Mouse (Mus musculus) gonadal fat pad, adult 2 months (tissue): ENCODE data around the gene Acsf2. TPM values are rescaled to one million over a fixed set of nuclear protein-coding genes. Genes with fewer than 3 reads are reported as not detected.
"Not testable (repeated sequence)": the region's sequence is repeated elsewhere in the genome, so short reads cannot be mapped to it uniquely, and the experiment has no call there.

Experiments used
- DNase-seq: peaks from one replicate; pipeline ENCODE4 v3.0.0-alpha.2; 2012; ENCODE audit warnings: low read depth
- polyA plus RNA-seq: library from polyadenylated mRNA; depleted of rRNA; stranded (reverse); fragments of >200 nt; gene quantifications from 2 replicates; pipeline ENCODE4 v1.2.3, GENCODE M21; 2012; rRNA removed

Acsf2 gene
- 17.7 and 19.6 TPM in 2 replicates for polyA plus RNA-seq

DNA sequence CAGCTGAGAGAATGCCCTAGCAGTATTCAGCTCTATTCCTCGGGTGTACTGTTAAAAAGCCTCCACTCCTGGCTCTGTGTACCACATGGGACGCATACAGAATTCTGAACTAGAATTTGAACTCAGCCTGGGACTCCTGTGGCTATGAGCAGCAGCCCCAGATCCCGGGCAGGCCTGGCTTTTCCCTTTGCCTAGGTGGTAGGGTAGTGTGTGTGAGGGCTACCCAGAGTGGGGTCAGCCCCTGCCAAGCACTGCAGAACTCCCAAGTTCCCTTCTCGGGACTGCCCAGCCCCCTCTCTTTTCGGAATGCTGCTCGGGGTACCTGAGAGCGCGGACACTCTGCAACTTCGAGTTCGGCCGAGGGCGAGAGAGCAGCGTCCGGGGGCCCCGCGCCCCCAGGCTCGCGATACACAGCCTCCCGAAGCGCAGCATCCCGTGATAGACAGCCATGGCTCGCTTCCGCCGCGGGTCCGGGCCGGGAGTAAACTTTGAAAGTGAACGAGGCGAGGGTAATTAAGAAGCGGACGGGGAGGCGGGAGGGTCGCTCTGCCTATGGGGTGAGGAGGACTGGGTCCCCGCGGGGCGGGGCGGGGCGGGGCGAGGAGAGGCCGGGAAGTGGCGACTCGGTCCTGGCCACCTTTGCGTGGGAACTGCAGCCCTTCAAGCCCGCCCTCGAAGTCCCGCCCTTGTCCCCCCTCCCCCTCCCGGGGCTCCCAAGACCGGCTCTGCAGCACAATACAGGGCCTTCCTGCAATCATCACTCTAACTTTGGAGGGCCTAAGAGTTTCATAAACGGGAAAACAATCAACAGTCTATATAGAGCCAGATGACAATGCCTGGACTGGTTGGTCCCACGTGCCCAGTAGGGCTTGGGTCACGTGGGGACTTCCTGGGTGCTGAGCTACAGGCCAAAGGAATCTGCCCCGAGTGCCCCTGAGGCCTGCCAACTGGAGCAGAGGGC lies at the start of gene Acsf2:
Gene Acsf2 (minus strand): TSS at position 551 of the 961 bp plus-strand sequence.
- DNase-seq: no peak

DNA sequence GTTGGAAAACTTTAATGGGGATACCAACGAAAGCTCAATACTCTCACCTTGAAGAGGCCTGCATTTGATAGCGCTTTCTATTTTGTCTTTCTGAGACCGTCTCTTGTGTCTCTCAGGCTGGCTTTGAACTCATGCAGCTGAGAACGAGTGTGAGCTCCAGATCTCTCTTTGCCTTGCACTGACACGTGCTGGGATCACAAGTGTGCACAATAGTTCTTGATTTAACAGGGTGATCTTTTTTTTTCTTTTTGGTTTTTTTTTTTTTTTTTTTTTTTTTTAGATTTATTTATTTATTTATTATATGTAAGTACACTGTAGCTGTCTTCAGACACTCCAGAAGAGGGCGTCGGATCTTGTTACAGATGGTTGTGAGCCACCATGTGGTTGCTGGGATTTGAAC lies 49.6 kb upstream of the Acsf2 start:
- not testable (repeated sequence) for DNase-seq

DNA sequence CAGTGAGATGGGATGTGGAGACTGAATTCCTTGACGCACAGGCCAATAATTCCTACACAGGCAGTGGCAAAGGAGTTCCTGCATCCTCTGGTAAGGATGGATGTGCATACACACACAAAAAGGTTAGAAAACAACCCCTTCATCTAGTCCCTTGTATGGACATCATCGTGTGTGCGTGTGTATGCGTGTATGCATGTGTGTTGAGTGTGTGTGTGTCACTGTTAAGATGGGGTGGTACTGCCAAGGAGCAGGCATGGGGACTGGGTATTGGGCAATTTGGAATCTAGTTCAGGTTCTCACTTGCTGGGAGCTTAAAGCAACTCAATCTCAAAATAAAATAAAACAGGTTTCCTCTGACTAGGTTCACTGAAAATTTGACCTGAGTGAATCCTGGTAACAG lies 44.8 kb upstream of the Acsf2 start:
- no peak for DNase-seq

DNA sequence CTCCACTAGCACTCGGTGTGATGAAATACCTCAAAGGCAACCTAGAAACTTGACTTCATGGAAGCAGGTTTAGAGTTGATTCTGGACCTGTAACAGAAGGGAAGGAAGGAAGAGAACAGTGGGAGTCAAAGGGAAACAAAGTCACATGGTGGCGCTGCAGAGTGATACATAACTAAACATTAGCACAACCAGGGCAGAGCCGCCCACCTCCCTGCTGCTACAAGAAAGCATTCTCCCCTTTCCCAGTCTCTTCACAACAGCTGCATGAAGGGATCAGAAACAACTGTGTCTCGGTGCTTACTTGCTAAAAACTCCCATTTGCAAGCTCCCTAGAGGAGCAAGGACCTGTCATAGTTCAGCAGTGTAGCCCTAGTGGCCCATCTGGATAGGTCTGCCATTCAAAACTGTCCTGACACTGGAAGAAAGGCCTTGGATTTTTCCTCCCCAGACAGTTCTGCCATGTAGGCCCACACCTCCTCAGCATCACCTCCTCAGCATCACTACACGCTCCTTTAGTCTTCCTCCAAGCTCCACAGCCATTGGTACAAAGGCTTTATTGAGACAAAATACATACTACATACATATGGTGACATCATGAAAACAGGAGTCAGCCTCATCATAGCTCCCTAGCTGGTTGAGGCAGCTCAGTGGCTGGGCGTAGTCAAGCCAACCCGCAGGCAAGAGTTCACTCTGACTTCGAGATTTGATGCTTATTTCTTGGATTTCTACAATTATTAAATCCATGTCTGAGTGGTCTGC lies 43.0 kb upstream of the Acsf2 start:
- no peak for DNase-seq

DNA sequence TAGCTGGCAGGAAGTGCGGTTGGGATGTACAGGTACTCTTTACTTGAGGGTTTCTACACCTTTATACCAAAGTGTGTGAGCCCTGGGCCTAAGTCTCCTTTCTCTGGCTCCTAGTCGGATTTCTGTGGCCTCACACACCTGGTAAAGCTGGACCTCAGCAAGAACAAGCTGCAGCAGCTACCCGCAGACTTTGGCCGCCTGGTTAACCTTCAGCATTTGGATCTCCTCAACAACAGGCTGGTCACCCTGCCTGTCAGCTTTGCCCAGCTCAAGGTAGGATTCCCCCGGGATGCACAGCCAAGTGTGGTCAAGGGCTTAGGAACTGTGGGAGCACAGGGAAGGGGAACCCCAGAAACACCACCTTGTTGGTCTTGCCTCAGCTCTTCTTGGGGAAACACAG lies 32.8 kb upstream of the Acsf2 start:
- DNase-seq: no peak

DNA sequence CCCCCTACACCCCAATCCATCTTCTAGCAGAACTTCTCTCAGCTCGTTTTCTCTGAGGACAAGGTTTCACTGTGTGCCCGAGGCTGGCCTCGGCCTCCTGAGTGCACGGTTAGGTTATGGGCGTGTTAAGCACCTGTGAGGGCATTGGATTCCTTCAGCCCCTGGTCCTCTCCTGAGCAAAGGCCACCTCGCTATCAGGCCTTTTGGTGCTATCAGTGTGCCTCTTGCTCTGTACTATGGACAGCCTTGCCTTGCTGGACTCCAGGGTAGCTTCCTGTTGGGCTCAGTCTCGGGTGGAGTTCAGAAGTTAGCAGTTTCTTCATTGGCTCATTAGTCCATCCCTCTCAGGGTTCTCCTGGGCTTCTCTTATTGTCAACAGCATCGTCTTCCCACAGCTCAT lies 31.3 kb upstream of the Acsf2 start:
- no peak for DNase-seq

DNA sequence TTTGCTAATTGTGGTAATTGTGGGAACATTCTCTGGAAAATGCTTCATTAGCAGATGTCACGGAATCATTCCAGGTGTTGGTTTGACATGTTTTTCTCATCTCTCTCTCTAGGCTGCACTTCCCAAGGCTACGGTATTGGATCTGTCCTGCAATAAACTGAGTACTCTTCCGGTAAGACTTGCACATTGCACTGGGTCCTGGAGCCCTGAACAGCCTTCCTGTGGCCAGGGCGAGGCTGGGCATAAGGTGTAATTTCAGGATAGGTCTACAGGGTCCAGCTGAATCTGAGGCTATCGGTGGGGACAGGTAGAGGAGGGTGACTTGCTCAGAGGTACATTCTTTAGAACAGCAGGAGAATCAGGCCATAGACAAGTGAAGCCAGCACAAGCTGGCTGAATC lies 30.3 kb upstream of the Acsf2 start:
- no peak for DNase-seq

DNA sequence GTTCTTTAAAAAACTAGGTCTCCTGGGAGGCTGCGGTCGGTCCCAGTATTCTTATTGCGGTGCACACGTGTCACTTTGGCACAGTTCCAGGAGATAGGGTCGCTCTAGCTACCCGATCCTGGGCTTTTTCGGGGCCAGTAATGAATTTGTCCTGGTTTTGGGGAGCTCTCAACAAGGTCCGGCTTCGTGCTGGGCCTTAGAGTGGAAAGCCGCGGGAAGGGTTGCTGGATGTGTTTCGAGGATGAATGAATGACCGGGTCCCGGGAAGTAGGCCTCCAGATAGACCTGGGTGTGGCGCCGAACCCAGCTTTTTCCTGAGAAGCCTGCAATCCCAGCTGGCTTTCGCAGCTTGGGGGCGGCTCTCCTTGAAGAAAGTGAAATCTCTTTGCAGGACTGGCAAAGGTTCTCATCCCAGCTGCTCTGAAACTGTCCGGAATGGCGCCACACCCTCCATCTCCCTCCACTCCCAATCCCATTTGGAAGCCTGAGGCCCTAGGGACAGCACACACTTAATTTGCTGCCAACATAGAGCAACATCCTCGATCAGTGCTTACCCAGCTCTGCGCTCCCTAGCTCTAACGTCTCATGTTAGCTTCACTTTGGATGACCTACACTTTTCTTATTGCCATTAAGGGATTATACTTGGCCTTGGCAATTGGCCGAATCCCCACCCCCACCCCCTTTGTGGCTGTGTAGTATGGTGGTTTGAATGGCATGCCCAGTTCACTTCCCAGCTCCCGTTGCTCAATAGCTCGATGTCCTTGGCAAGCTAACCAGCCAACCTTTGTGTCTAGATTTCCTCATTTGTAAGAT lies 28.7 kb upstream of the Acsf2 start:
- DNase-seq: peak; percentile 66

DNA sequence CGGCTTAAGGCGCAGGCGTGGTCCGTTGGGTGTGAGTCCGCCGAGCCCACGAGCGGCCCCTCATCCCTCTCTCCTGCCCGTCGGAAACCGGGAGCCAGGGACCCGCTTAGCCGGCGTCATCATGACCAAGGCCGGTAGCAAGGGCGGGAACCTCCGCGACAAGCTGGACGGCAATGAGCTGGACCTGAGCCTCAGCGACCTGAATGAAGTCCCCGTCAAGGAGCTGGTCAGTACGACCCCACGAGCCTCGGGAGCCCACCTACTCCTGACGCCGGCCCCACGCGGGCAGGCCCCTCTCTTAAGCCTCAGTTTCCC lies 28.2 kb upstream of the Acsf2 start:
- no peak for DNase-seq

DNA sequence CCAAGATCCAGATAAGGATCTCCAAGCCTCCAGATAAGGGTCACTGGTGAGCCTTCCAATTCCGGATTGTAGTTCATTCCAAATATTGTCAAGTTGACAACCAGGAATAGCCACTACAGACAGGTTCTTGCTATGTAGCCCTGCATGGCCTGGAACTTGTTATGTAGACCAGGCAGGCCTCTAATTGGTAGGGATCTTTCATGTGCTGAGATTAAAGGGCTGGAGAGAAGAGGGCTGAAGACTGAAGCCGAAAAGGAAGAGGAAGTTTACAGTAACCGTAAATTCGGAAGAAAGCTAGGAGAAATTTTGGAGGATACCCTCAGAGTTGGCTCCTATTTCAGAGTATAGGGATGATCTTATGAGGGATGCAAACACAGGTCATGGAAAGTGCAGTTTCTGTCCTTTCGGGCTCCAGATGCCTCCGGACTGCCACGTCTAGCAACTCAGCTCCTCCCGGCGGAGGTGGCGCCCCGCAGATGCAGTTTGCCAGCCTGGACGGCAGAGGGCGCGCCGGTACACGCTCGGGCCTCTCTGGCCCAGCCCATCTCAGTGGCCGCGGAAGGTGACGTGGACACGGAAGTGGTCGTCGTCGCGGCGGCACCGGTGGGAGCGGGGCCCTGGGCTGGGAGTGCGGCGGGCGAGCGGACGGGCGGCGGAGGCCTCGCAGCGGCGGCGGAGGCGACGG lies 27.7 kb upstream of the Acsf2 start, which contains the start of gene Lrrc59:
Gene Lrrc59 (plus strand): TSS at position 569 of the 685 bp plus-strand sequence.
- no peak for DNase-seq

DNA sequence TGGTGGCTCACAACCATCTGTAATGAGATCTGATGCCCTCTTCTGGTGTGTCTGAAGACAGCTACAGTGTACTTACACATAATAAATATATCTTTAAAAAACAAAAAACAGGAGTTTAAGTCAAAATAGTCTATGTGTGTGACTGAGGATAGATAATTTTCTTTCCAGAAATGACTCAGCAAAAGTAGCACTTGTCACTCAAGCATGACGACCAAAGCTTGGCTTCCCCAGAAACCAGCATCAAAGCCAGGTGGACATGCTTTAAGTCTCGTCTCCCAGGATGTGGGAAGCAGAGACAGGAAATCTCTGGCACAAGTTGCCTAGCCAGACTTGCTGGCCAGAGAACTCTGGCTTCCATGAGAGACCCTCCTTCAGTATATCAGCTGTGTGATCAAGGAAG lies 20.5 kb upstream of the Acsf2 start:
- DNase-seq: no peak

DNA sequence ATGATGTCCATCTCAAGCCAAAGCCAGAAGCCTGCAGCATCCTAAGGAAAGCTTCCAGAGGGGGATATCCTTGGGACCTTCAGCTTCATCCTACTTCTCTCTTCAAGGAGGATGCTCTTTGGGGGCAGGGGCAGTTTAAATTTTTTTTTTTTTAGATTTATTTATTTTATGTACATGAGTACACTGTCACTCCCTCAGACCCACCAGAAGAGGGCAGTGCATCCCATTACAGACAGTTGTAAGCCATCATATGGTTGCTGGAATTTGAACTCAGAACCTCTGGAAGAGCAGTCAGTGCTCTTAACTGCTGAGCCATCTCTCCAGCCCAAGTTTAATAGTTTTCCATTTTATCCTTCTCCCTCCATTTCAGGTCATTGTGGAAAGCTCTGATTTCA lies 19.8 kb upstream of the Acsf2 start:
- no peak for DNase-seq

DNA sequence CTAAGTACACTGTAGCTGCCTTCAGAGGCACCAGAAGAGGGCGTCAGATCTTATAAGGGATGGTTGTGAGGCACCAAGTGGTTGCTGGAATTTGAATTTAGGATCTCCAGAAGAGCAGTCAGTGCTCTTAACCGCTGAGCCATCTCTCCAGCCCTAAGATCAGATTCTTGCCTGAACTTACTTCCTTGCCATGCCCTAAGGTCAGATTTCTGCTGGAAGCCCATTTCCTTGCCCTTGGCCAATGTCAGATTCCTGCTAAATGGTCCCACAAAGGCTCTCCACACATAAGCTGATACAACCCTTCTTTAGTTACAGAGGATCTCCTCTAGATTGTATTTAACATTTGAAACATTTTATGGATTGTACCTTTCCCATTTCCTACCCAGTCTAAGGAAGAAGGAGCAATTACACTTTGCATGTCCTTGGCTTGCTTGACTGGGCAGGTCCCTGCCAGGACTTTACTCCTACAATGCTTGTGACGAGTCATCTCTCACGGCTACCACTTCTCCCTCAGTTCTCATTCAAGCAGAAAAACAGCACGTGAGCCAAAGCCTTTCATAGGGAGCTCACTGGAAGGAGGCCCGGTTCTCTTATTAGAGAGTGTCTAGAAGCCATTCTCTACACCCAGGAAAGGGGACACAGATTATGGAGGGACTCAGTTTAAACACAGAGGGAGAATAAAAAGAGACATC lies 19.2 kb upstream of the Acsf2 start:
- no peak for DNase-seq

DNA sequence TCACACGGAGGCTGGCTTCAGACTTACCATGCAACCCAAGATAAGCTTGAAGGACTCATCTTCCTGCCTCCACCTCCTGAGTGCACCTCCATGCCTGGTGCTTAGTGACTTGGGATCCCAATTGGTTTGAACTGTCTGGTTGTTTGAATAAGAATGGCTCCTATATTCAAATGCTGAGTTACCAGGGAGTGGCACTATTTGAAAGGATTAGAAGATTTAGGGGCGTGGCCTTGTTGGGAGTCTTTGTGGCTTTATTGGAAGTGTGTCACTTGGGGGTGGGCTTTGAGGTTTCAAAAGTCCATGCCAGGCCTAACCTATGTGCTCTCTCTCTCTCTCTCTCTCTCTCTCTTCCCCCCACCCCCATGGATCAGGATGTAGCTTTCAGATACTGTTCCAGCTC lies 16.0 kb upstream of the Acsf2 start:
- no peak for DNase-seq

DNA sequence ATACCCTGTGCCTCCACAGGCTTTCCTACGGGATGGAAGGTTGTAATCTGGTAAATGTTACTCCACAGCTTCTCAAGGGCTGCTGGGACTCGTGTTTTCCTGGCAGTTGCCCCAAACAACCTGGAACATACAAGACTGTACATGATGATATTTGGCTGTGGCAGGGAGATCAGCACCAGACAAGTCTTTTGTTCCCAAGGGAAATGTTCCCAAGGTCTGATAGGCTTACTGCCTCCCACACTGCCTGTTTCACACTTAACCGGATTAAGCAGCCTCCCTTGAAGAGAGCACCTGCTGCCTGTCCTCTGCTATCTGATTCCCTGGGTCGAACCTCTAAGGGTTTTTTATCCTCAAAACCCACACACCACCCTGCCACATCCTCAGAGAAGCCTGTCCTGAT lies 13.8 kb upstream of the Acsf2 start:
- peak; percentile 83 for DNase-seq

DNA sequence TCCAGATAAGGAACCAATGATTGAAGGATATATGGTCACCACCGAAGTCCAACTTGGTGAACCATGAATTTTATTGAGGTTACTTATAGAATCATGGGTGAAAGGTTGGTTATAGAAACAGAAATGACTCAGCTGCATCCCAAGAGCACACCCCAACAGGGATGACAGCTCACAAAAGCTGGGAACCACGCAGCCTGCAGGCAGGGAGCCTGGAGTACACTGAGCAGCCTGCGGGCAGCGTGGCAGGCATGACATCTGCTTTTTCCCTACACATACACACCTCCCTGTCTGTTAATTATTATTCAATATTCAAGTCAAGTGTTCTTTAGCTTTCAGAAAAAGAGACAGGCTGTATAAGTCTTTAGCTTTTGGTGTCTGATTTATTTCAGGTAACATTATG lies 12.9 kb upstream of the Acsf2 start:
- DNase-seq: no peak

DNA sequence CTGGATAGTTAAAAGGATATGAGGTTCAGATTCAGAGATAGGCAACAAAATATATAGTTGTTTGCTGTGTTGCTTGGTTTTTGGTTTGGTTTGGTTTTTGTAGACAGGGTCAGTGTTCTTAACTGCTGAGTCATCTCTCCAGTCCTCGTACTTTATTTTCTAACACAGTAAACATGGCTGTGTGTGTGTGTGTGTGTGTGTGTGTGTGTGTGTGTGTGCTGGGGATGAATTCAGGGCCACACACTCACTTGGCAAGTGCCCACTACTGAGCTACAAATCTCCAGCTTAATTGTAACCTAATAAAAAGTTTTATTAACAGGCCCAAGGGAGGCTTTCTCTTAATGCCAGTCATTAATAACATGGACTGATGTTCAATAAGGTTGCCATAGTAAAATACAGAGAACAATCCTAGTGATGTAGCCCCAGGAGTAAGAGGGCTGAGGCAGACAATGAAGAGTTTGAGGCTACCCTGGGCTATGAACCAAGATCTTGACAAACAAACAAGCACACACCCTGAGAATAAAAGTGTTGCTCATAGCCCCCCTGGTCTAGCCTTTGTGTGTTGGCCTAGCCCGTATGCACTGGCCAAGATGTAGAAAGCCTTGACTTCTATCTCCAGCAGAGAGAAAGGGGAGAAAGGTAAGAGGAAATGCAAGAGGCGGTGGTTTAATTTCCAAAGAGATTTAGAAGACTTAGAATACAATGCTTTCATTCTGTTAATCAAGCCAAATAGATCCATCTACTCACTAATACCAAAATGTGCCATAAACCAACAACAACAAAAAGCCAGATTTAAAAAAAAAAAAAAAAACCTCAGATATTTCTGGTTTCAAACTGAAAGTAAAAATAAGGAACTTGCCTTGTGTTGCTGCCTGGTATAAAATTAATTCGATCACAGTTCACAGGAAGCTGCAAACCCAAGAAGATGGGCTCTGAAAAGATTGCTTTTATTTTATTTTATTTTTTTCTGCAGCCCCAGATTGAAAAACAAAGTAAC lies 9.4 kb upstream of the Acsf2 start:
- no peak for DNase-seq

DNA sequence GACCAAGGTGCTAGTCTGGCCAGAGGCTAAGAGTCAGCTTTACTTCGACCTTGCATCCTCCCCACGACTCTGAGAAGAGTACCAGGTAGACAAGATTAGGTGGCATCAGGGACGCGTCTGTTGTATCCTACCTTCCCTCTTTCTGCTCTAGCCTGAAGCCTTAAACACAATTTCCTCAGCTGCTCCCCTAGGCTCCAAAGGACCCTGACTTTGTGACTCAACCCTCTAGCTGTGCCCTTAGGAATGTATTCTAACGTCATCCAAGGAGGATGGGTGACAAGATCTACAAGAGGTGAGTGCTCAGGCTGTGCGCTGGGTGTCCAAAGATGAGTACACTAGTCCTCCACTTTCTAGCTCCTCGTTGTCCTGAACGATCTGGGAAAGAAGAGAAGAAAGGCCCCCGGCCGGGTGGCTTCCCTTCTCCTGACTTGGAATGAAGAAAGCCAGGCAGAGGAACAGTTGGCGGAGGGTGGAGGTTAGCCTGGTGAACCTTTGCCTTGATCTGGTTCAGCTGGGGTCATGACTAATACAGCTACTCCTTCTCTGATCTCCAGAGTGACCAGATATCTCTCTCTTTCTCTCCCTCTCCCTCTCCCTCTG lies 785 bp upstream of the Acsf2 start:
- DNase-seq: no peak

DNA sequence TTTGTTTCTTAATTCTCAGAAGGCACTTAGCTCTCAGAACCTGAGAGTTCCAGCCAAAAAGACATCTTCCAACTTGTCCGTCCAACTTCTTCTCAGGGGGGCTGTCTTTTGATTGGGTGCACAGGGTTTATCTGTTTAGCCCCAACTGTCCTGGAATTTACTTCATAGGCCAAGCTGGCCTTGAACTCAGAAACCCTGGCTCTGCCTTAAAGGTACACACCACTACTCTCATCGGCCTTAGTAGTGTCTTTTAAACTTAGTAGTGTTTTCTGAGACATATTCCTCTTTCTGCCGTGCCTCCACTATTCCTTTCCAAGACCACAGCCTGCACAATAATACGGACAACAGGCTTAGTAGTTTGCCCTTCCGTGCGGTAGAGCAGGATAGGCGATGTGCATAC lies 1.2 kb downstream of the Acsf2 start:
- no peak for DNase-seq
